Mouse (Mus musculus): Measurements from ENCODE around the gene Bloc1s1. TPM values are rescaled to one million over a fixed set of nuclear protein-coding genes. Genes with fewer than 3 reads are reported as not detected.

The Bloc1s1 gene
- polyA plus RNA-seq (2014; fragmentation: Nextera tagmentation; extraction: Ambion mirVana) = 215 and 227 TPM in 2 replicates

DNA sequence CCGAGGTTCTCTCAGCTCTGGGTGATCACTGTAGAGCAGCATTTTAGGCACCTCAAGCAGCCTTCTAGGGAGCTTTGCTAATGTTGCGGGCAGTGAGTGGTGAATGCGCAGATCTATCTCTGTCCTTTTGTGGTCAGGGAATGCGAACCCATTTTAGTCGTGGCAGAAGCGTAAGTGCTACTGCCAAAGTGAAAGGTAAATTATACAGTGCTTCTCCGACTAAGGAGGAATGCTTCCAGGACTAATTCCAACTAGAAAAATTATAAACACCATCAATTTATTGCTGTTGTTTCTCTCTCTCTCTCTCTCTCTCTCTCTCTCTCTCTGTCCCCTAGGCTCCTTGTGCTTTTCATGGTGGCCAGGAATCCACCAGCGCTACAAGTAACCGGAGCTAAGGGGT, at the start of gene Bloc1s1:
Gene Bloc1s1, minus strand, starts transcription at position 101 of the 400 bp plus-strand sequence.
- Histone ChIP-seq H3K4me1 (ENCODE audit: control insufficient read depth, insufficient read depth, low read length) (peaks cover 6% of the 10 kb centered on the region), H3K36me3 (ENCODE audit: control insufficient read depth, insufficient read depth, low read length) (no peaks in the 10 kb centered on the region), H3K4me3 (ENCODE audit: low read depth, low read length) (peak within 1 kb of the TSS; percentile 64), H3K27me3 (ENCODE audit: control insufficient read depth, insufficient read depth, low read length) (no peaks in the 10 kb centered on the region), H3K9ac (ENCODE audit: low read length) (peak within 1 kb of the TSS; percentile 64), H3K27ac (ENCODE audit: low read depth, low read length) (peak within 1 kb of the TSS; percentile 42; the same call in 1 of the 2 replicates), H3K9me3 (ENCODE audit: control insufficient read depth, low read length) (no peaks in the 10 kb centered on the region), H3K4me2 (ENCODE audit: low read depth) (peak within 1 kb of the TSS; percentile 40)
- DNase-seq (ENCODE audit: low spot score) = no peak
- 70% methylated on average over 9 of the region's 9 CpGs for WGBS
- ATAC-seq (ENCODE audit: insufficient read depth, low FRiP score, low TSS enrichment) = no peak

DNA sequence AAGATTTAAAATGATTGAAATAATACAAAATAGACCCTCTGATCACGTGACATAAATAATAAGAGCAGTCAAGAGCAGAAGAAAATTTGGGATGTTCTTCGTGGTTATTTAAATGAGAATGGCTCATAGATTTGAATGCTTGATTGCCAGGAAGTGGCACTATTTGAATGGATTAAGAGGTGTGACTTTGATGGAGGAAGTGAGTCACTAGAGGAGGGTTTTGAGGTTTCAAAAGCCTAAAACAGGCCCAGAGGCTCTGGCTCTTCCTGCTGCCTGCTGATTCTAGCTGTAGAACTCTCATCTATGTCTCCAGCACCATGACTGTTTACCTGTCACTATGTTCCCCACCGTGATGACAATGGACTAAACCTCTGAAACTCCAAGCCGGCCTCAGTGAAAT, 49.0 kb upstream of the Bloc1s1 start:
- no peak for ATAC-seq (ENCODE audit: insufficient read depth, low FRiP score, low TSS enrichment)
- H3K4me2 ChIP-seq (ENCODE audit: low read depth) = no peak overlapping the region
- 75% methylated on average over 4 of the region's 4 CpGs for WGBS

DNA sequence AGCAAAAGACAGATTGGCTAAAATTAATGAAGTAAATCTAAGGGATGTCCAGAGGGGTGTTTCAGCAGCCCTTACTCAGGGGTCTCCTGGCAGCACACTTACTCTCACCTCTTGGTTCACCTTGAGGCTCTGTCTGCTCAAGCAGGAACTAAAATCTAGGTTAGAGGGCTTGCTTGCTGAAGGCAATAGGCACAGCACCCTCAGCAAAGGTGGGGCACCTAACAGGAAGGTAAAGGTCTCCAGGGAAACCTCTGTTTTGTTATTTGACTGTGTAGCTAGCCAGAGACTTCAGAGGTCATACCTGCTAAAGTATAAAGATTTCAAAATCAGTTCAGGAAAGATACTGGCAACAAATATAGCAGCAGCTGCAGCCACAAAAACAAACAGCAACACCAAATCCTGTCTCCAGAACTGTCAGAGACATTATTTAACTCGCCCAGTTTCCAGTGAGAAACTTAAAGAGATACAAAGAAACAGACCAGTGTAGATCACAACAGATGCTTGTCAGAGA, 47.0 kb upstream of the Bloc1s1 start:
- no peaks in the 10 kb centered on the region for H3K36me3 ChIP-seq (ENCODE audit: control insufficient read depth, insufficient read depth, low read length)
- no peak overlapping the region for H3K27ac ChIP-seq (ENCODE audit: low read depth, low read length)
- WGBS = 44% methylated on average over 1 of the region's 1 CpGs
- H3K4me1 ChIP-seq (ENCODE audit: control insufficient read depth, insufficient read depth, low read length) = no peaks in the 10 kb centered on the region
- H3K27me3 ChIP-seq (ENCODE audit: control insufficient read depth, insufficient read depth, low read length) = no peaks in the 10 kb centered on the region
- no peak overlapping the region for H3K4me2 ChIP-seq (ENCODE audit: low read depth)
- no peaks in the 10 kb centered on the region for H3K9me3 ChIP-seq (ENCODE audit: control insufficient read depth, low read length)
- H3K4me3 ChIP-seq (ENCODE audit: low read depth, low read length) = no peak overlapping the region
- ATAC-seq (ENCODE audit: insufficient read depth, low FRiP score, low TSS enrichment) = no peak
- H3K9ac ChIP-seq (ENCODE audit: low read length) = no peak overlapping the region
- no peak for DNase-seq (ENCODE audit: low spot score)

More for the DNA sequence above, 49.0 kb upstream of the Bloc1s1 start:
- H3K36me3 ChIP-seq (ENCODE audit: control insufficient read depth, insufficient read depth, low read length) = no peaks in the 10 kb centered on the region
- no peak overlapping the region for H3K9ac ChIP-seq (ENCODE audit: low read length)
- no peaks in the 10 kb centered on the region for H3K4me1 ChIP-seq (ENCODE audit: control insufficient read depth, insufficient read depth, low read length)
- no peaks in the 10 kb centered on the region for H3K27me3 ChIP-seq (ENCODE audit: control insufficient read depth, insufficient read depth, low read length)
- no peak overlapping the region for H3K27ac ChIP-seq (ENCODE audit: low read depth, low read length)
- DNase-seq (ENCODE audit: low spot score) = no peak
- no peak overlapping the region for H3K4me3 ChIP-seq (ENCODE audit: low read depth, low read length)
- H3K9me3 ChIP-seq (ENCODE audit: control insufficient read depth, low read length) = no peaks in the 10 kb centered on the region

DNA sequence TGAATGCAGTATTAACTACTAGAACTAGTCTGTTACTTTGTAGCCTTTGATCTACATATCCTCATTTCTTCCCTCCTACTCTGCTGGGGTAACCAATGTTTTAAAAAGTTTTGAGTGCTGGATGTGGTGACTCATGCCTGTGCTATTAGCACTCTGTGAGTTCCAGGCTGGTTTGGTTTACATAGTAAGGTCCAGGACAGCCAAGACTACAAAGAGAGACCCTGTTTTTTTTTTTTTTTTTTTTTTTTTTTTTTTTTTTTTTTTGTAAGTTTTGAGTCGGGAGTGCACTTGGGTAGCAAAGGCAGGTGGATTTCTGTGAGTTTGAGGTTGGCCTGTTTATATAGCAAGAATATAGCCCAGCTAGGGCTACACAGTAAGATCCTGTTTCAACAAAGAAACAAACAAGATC, 44.5 kb upstream of the Bloc1s1 start:
- ATAC-seq (ENCODE audit: insufficient read depth, low FRiP score, low TSS enrichment) (no peak), DNase-seq (ENCODE audit: low spot score) (no peak)
- Histone ChIP-seq H3K36me3 (ENCODE audit: control insufficient read depth, insufficient read depth, low read length) (no peaks in the 10 kb centered on the region), H3K4me3 (ENCODE audit: low read depth, low read length) (no peak overlapping the region), H3K4me2 (ENCODE audit: low read depth) (no peak overlapping the region), H3K9me3 (ENCODE audit: control insufficient read depth, low read length) (no peaks in the 10 kb centered on the region), H3K27ac (ENCODE audit: low read depth, low read length) (no peak overlapping the region), H3K4me1 (ENCODE audit: control insufficient read depth, insufficient read depth, low read length) (no peaks in the 10 kb centered on the region), H3K27me3 (ENCODE audit: control insufficient read depth, insufficient read depth, low read length) (no peaks in the 10 kb centered on the region), H3K9ac (ENCODE audit: low read length) (no peak overlapping the region)
- 31% methylated on average over 1 of the region's 1 CpGs for WGBS

- 86% methylated on average over 6 of the region's 6 CpGs for WGBS
- Histone ChIP-seq H3K27ac (ENCODE audit: low read depth, low read length) (no peak overlapping the region), H3K27me3 (ENCODE audit: control insufficient read depth, insufficient read depth, low read length) (no peaks in the 10 kb centered on the region), H3K4me1 (ENCODE audit: control insufficient read depth, insufficient read depth, low read length) (no peaks in the 10 kb centered on the region), H3K4me3 (ENCODE audit: low read depth, low read length) (no peak overlapping the region), H3K36me3 (ENCODE audit: control insufficient read depth, insufficient read depth, low read length) (no peaks in the 10 kb centered on the region), H3K9me3 (ENCODE audit: control insufficient read depth, low read length) (no peaks in the 10 kb centered on the region), H3K9ac (ENCODE audit: low read length) (no peak overlapping the region), H3K4me2 (ENCODE audit: low read depth) (no peak overlapping the region)
- no peak for DNase-seq (ENCODE audit: low spot score)
- ATAC-seq (ENCODE audit: insufficient read depth, low FRiP score, low TSS enrichment) = no peak
These were observed 42.0 kb upstream of the Bloc1s1 start for GRCm38 (mm10) chr10:128965871-128966270.

DNA sequence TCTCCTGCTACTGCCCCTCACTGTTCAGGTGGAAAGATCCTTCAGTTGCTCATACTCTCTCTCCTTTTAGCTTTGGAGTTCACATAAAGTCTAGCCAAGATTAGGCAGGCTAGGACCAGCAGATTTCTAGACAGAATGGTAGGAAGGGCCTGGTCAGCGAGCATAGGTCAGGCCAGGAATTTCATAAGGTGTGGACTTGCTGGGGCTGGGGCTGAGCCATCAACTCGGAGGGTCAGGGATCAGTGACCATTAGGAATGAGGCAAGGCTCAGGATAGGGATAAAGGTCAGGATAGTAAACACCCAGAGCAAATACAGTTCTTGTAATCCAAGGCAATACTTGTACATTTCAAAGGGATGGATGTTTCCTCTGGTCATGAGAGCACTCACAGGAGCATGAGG, 41.1 kb upstream of the Bloc1s1 start:
- H3K4me3 ChIP-seq (ENCODE audit: low read depth, low read length) = no peak overlapping the region
- H3K27me3 ChIP-seq (ENCODE audit: control insufficient read depth, insufficient read depth, low read length) = no peaks in the 10 kb centered on the region
- H3K9me3 ChIP-seq (ENCODE audit: control insufficient read depth, low read length) = no peaks in the 10 kb centered on the region
- no peak overlapping the region for H3K4me2 ChIP-seq (ENCODE audit: low read depth)
- H3K9ac ChIP-seq (ENCODE audit: low read length) = no peak overlapping the region
- no peak overlapping the region for H3K27ac ChIP-seq (ENCODE audit: low read depth, low read length)
- ATAC-seq (ENCODE audit: insufficient read depth, low FRiP score, low TSS enrichment) (no peak), DNase-seq (ENCODE audit: low spot score) (no peak)
- H3K4me1 ChIP-seq (ENCODE audit: control insufficient read depth, insufficient read depth, low read length) = no peaks in the 10 kb centered on the region
- 73% methylated on average over 2 of the region's 2 CpGs for WGBS
- H3K36me3 ChIP-seq (ENCODE audit: control insufficient read depth, insufficient read depth, low read length) = no peaks in the 10 kb centered on the region

GRCm38 (mm10) chr10:128960590-128961584, 37.1 kb upstream of the Bloc1s1 start, which contains the start of gene Mettl7b:
Mettl7b (minus strand) TSS chr10:128960988.
- Histone ChIP-seq H3K9ac (ENCODE audit: low read length) (no peak within 1 kb of the TSS), H3K27me3 (ENCODE audit: control insufficient read depth, insufficient read depth, low read length) (no peaks in the 10 kb centered on the region), H3K9me3 (ENCODE audit: control insufficient read depth, low read length) (no peaks in the 10 kb centered on the region), H3K4me1 (ENCODE audit: control insufficient read depth, insufficient read depth, low read length) (no peaks in the 10 kb centered on the region), H3K4me3 (ENCODE audit: low read depth, low read length) (no peak within 1 kb of the TSS), H3K36me3 (ENCODE audit: control insufficient read depth, insufficient read depth, low read length) (no peaks in the 10 kb centered on the region), H3K27ac (ENCODE audit: low read depth, low read length) (no peak within 1 kb of the TSS), H3K4me2 (ENCODE audit: low read depth) (no peak within 1 kb of the TSS)
- ATAC-seq (ENCODE audit: insufficient read depth, low FRiP score, low TSS enrichment) (no peak), DNase-seq (ENCODE audit: low spot score) (no peak)
- WGBS = 83% methylated on average over 12 of the region's 12 CpGs

GRCm38 (mm10) chr10:128960142-128960541, 36.3 kb upstream of the Bloc1s1 start:
- Histone ChIP-seq H3K4me2 (ENCODE audit: low read depth) (no peak overlapping the region), H3K27me3 (ENCODE audit: control insufficient read depth, insufficient read depth, low read length) (no peaks in the 10 kb centered on the region), H3K9ac (ENCODE audit: low read length) (no peak overlapping the region), H3K4me1 (ENCODE audit: control insufficient read depth, insufficient read depth, low read length) (no peaks in the 10 kb centered on the region), H3K4me3 (ENCODE audit: low read depth, low read length) (no peak overlapping the region), H3K27ac (ENCODE audit: low read depth, low read length) (no peak overlapping the region), H3K9me3 (ENCODE audit: control insufficient read depth, low read length) (no peaks in the 10 kb centered on the region), H3K36me3 (ENCODE audit: control insufficient read depth, insufficient read depth, low read length) (no peaks in the 10 kb centered on the region)
- no peak for DNase-seq (ENCODE audit: low spot score)
- WGBS = 76% methylated on average over 4 of the region's 4 CpGs
- ATAC-seq (ENCODE audit: insufficient read depth, low FRiP score, low TSS enrichment) = no peak
